Mouse (Mus musculus) frontal cortex, postnatal 10 days (tissue): ENCODE measurements at regions not wholly inside any gene's neighbourhood (a gene's known extent, or its start where the extent isn't known, plus 50 kb on each side); places are given as distances from the start of the nearest gene placed in this dataset.

ENCODE experiments used
- DNase-seq, 2 experiments: peaks; one replicate each; pipeline ENCODE4 v3.0.0; 2022; ENCODE audit warnings: low spot score in 2 of 2, mixed read lengths in 1 of 2

DNA sequence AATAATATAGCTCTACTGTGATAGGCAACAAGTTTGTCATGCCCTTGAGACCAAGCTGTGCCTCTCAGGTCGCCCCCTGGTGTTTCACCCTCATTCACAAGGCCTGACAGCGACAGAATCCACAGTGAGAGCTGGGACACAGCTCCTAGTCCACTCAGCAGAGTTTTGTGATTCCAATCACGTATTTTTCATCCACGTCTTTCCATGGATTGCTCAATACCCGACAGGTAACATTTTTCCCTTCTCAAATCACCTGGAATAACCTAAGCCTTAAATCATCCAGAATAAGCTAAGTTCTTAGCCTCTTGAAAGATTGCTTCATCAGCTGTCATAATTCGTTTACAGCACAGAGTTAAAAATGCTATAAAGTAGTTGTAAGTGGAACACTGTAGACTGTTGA is 211.3 kb downstream of the Ccdc91 start:
- DNase-seq, result no peak

DNA sequence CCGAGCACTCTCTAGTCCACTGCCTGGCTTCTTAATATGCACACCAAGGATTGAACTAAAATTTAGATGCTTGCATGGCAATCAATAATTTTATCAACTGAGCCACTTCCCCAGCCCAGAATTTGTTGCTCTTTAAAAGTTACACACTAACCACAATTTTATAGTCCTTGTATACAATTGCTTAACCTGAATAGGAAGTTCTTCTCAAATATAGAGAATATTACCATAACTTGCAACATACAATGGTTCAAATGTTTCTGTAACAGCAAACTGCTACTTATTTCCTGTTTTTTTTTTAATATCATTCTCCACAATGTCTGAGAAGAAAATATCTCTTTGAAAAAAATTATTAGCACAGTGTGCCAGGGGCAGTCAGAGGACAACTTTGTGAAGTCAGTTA is 222.6 kb downstream of the Ccdc91 start:
- DNase-seq, result no peak

DNA sequence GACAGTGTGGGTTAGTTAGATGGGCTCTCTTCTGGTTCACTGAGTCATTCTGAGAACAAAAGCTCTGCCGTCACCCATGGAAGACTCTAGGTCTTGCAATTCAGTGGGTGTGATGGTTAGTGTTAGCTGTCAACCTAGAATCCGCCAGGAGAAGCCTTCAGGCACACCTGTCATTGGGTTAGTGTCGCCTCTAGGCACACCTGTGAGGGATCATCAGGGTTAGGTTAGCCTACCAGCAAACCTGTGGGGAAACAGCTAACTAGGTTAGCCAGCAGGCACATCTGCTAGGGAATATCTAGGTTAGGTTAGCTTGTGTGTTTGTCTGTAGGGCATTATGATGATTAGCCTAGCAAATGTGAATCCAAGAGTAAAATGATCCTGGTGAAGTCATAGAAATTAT is 223.8 kb downstream of the Ccdc91 start:
- no peak for DNase-seq

DNA sequence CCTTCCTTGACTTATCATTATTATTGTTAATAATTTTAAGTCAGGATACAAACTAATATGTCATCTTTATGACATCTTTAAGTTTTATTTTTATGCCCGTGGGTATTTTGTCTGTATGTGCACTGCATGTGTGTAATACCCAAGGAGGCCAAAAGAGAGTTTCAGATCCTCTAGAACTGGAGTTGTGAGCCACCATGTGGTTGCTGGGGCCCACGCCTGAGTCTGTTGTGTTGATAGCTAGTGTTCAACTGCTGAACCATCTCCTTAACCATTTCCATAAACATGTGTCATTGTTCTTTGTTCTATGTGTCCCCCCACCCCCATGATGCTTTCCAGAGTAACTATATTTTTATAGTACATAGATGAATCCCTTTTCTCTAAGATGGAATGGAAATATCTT is 225.0 kb downstream of the Ccdc91 start:
- no peak for DNase-seq

DNA sequence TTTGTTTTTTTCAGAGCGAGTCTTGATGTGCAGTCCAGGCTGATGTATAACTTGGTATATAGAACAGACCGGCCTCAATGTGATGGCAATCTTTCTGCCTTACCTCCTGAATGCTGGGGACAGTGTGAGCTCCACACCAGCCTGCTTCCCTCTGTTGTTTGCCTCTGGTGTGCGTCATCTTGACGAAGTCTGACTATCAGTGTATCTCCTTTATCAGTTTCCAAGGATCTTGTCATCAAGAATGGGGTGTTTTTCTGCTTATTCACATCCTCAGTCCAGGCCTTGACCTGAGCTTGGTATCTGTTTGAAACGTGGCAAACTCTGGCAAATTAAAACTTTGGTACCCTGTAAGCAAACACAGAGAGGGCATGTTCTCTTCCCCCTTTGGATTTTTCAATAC is 226.3 kb downstream of the Ccdc91 start:
- no peak for DNase-seq

DNA sequence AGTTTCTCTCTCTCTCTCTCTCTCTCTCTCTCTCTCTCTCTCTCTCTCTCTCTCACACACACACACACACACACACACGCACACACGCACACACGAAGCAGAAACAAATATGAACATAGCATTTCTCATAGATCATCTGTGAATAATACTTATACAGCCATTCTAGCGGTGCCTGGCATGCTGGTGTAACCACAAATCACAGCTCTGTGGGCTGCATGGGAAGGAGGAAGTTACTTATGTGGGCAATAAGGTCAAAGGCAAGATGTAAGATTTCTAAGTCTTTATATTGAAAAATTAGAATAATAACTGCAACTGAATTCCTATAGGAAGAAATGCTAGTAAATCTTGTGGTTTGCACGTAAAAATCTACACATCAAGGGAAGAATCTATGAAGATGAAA is 228.7 kb downstream of the Ccdc91 start:
- DNase-seq, result no peak

DNA sequence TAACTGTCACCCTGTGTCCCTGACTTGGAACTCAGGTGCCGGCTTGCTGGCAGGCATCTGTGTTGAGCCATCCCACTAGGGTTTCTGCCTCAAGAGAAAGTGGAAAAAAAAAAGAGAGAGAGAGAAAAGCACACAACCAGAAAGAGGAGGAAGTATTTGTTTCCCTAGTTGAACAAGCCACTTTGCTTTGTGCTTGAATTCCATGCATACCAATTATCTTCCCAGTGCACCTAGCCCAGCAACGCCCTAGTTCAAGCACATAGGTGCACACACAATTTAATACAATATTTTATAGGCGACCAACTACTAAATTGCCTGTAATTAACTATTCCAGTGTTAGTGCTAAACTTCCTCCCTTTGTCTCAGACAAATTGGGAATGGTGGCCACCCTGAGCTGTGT is 230.3 kb downstream of the Ccdc91 start:
- DNase-seq, result no peak

DNA sequence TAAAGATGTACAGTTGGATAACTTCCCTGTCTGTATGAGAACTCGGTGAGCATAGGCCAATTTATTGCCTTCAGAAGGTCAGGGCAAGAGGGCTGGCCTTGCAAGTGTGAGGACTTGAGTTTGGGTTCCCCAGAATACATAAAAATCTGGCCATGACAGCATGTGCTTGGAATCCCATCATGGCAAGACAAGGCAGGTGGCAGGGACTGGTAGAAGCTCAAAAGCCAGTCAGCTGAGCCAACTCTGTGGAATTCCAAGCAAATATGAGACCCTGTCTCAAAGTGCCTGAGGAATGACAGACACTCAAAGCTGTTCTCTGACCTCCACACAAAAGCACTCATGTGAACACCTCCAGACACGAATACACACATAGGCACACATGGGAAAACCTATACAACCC is 231.1 kb downstream of the Ccdc91 start:
- DNase-seq, result no peak

DNA sequence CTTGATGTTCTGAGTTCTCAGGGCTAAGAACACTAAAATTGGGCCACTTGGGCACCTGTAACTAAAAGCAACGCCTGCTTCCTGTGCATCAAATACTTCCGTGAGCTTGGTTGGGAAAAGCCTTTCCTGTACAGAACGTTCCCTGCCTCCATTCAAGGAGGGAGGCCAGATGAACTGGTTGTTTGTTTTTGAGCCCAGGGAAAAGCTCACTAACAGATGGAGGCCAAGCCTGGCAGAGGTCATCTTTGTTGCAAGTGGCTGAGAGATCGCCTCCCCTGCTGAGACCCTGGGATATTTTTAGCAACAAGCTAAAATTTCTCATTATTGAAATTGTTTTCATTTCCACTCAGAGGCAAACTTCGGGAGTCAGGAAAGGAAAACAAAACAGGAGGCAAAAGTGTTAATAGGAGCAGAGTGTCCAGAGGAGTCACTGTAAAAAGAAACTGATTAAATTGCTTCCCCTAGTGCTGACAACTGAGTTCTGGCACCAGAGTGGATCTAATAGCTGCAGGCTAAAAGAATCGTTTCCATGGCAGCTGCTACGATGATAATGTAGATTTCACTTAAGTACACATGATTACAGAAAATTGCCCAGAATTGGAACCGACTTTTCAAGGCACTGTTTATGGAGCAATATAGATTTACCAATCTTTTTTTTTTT is 242.6 kb downstream of the Ccdc91 start:
- no peak for DNase-seq

DNA sequence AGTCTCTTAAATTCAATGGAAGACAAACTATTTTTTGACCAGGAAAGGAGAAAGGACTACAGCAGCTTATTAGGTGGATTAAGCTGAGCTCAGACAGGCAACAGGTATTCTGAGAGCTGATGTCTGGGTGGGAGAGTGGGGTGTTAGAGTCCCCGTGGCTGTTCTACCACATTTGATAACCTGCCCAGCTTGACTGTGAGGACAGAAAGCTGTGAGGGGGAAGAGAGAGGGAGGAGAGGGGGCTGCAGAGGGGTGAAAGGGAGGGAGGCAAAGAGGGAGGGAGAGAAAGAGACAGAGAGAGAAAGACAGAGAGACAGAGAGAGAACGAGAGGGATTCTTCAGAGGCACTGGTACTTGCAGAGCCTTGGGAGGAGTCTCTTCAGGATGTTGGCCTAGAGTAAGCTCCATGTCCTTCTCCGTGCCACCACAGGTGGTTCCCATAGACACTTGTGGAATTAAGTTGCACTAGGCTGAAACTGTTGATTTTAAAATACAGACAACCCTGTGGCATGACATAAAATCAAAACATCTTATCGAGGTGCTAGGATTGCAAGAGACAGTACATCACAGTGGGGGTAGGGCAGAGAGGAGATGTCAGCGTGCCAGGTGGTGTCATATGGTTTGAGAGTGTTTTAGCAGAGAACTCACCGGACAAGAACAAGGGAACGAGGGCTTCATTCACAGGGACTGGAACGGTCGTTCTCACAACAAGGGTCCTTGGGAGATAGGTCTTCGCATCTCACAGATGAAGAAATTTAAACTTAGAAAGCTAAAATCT is 243.3 kb downstream of the Ccdc91 start:
- DNase-seq, result no peak

DNA sequence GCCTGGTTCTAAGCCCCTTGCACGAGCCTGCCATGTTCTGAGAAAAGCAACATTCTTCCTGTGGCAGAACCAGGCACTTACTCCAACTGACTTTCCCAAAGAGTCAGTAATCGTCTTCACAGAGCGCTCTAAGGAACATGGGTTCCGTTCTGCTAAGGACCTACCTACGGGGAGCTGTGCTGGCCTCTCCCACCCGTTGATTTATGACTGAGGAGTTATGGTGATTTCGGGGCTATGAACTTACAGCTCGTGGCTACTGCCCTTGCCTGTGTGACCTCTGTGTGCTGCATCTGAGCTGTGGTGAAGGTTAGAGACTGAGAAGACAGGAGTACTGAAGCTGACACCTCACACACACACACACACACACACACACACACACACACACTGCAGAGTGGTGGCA is 243.9 kb downstream of the Ccdc91 start:
- no peak for DNase-seq

DNA sequence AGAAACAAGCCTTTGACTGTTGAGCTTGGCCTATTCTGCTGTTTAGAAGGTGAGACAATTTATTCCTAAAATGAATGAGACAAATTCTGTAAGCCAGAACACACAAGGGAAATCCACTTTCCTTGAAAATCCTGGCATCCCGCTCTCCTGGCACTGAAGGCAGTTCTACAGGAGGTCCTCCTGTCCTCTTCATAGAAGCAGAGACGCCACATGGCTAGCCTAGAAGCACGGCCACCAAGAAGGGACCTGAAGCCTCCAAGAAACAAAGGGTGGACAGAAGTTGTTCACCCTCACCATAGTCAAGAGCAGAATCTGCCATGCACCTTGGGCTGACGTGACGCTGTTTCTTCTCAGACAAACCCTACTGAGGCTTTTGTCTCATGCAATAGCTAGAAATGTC is 247.7 kb downstream of the Ccdc91 start:
- DNase-seq, result no peak

DNA sequence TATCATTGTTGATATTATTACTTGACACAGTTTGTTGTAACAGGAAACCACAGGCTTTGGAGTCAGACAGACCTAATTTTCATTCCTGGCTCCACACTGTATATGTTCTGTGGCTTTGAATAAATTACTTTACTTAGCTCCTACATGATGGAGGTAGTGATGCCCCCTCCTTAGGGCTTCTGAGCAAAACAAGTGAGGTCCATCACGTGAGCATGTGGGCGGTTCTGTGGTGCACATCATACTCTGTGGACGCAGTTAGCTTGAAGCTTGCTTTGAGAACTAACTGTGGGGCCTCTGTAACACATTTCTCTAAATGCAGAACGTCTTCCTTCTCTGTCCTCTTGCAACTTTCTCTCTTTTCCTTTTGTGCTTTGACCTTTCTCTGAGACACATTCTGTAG is 251.4 kb downstream of the Ccdc91 start:
- DNase-seq, result no peak

DNA sequence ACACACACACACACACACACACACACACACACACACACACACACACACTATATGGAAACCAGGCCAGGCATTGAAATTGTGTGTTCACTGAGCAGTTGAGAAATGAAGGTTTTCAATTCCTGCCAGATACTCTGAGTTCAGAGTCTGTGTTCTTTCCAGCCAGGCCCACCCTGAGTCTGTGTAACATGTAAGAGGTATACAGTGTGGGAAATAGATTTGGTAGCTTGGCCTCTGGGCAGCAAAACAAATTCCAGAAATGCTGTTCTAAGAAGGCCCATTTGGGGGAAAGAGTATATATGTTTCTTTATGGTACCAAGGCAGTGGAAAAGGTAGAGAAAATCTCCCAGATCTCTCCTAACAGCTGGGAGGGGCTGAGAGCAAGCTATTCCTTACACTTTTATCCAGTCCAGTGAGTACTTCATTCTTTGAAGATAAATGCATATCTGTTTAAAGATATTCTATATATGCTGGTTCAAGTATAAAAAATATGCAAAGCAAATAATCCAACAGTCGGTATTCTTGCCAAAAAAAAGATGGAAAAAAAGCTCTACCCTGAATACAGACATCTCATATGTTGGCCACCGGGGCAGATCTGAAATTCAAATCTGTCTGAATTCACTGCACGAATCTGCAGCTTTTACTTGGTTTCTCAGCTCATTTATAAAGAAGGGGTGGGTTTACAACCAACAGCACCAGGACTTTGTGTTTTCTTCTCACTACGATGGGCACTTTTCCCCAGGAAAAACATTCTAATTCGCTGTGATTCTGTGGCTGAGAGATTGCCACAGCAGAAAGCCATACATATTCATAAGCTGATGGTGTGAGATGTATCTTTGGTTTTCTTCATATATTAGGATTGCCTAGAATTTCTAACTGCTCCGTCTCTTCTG is 252.3 kb downstream of the Ccdc91 start:
- DNase-seq, result no peak

DNA sequence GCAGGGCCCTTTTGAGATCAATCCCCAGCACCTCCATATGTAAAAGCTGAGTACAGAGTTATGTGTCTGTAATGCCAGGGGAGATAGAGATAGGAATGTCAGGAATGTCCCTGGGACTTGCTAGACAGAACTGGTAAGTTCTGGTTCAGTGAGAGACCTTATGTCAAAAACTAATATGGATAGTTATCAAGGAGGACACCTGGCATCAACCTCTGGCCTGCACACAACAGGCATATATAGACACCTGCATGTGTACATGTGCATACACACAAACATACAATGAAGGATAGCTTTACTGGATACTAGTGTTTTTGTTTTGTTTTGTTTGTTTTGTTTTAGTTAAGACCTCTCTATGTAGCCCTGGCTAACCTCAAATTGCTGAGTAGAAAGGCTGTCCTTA is 254.1 kb downstream of the Ccdc91 start:
- DNase-seq, result no peak

DNA sequence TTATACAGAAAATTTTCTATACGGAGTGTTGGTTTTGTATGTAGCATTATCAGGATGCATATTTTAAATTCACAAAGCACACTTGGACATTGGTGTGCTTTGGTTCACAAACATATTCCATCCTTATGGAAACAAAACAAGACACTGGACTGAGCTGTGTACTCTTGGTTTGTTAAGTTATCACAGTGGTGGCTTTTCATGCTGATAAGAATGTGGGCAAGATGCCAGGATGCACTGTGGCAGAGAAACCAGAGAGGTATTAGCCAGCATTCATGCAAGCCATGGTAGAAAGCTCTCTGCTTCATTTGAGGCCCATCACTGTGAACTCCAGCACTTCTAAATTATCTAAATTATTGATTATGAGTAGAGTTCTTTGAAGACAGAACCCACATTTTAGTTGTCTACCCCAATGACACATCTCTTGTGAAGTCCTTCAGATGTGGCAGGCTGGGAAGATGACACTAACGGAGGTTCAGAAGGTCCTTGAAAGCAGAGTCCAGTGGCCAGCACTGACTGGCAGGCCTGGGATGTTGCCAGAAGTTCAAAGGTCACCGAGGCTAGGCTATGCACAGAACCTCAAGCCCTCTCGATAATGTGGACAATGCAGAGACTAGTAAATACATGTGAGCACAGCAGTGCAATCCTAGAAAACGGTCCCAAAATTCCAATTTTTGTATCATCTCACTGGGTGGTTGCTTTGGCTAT is 263.1 kb downstream of the Ccdc91 start:
- DNase-seq, result no peak

DNA sequence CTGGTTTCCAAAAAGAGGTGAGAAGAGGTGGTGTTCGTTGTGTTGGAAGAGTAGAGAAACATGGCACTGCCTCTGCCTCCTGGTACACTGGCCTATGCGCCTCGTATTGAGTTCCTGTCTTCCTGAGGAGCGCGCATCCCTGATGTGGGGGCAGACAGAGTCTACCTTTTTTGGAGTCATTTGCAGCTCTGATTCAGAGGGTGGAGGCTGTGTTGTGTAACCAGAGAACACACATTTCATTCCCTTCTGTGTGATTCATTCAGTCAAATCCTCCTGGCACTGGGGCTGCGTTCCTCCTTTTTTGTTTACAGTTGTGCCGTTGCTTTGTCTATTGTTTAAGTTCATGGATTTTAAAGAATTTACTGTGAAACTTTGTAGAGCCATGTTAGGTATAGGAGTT is 265.8 kb downstream of the Ccdc91 start:
- DNase-seq, result no peak

DNA sequence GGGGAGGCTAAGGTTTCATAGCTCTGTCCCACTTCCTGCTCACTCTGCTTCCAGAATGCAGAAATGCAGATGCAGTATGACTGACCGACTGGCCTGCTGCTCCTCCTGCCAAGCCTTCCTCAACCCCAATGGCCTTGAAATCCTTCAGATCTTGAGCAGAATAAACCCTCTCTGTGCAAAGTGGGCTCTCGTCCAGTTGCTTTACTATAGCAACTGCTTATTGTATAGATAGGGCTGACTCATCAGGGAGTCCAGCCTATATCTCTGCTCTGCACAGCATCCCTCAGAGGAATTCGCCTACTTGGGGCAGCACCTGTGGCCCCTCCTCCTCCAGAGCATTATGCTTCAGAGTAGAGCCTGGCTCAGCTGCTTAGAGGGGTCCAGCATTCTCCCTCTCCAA is 268.5 kb downstream of the Ccdc91 start:
- DNase-seq, result no peak

DNA sequence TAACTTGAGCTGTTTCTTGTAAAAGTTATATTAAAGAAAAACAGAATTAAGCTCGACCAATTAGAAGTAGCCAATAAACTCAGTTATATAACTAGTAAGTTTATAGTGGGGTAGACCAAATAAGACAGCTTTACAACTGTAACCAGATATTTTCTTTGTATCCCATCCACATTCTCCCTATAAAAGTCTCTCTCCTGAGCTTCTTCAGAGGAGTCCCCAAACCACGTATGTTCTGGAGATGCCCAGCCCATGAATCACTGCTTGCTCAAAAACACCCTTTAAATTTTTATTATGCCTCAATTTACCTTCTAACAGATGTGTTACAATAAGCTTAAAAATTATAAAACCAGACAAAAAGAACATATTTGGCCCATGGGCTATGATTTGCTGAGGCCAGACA is 270.1 kb downstream of the Ccdc91 start:
- no peak for DNase-seq

DNA sequence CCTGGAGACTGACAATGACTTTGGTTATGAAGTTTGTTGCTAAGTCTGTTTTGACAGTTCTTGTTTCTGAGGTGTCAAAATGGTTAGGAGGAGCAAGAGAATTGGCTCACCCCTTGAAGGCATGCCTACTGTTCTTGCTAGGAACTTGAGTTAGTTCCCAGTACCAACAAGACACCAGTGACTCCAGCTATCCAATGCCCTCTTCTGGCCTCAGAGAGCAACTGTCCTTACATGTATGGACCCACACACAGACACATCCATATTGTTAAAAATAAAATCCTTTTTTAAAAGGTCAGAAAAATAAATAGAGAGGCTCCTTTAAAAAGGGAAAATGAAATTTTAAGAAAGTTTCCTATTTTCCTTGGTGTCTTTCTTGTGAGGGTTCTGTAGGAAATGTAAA is 272.3 kb downstream of the Ccdc91 start:
- no peak for DNase-seq

DNA sequence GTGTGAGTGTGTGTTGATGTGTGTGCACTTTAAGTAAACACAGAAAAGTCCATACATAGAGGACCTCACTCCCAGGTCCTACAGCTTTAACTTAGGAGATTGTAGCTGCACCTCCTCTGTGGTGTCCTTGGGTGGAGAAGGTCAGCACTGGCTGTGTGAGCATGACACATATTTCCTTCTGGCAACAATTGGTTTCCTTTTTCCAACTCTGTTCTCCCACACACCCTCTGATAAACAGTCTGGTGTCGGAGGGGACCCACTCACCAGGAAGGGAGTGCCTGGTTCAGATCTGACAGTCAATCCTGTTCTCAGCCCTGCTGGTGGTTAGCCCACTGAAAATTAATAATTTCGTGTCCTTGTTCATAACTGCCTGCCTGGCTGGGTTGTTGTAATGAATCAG is 276.7 kb downstream of the Ccdc91 start:
- DNase-seq, result no peak

DNA sequence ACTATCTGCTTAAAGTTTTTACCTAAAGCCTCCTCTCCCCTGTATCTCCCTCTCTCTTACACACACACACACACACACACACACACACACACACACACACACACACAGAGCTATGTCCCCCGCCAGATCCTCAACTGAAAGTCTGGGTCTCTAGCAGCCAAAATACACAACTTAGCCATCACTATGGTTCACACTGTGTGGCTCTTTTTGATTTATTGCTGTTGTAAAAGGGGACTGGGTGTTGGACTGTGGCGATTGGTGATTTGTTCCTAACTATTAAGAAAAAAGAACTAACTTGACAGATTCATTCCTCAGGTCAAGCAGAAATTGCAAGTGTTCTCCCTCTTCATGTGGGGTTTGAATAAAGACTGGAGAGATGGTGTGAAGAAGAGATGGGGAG is 278.2 kb downstream of the Ccdc91 start:
- DNase-seq, result no peak
